Mouse (Mus musculus) large intestine, adult 2 months (tissue): ENCODE data around the gene Cmtm4. TPM values are rescaled to one million over a fixed set of nuclear protein-coding genes. Genes with fewer than 3 reads are reported as not detected.

Experiments used
- DNase-seq: peaks from one replicate; pipeline ENCODE4 v3.0.0-alpha.2; 2012; ENCODE audit warnings: low read depth, low spot score
- WGBS: fragments of 180-500 bp; shearing (Covaris S2); methylation state at CpG from one replicate; pipeline ENCODE4 v1.1.7; 2018; 5-methylcytosine and 5-hydroxymethylcytosine counted together
- polyA plus RNA-seq: library from polyadenylated mRNA; depleted of rRNA; stranded (reverse); fragments of >200 nt; gene quantifications from 2 replicates; pipeline ENCODE4 v1.2.3, GENCODE M21; 2012; rRNA removed

Gene Cmtm4
- 20.9 and 29.5 TPM in 2 replicates for polyA plus RNA-seq

DNA sequence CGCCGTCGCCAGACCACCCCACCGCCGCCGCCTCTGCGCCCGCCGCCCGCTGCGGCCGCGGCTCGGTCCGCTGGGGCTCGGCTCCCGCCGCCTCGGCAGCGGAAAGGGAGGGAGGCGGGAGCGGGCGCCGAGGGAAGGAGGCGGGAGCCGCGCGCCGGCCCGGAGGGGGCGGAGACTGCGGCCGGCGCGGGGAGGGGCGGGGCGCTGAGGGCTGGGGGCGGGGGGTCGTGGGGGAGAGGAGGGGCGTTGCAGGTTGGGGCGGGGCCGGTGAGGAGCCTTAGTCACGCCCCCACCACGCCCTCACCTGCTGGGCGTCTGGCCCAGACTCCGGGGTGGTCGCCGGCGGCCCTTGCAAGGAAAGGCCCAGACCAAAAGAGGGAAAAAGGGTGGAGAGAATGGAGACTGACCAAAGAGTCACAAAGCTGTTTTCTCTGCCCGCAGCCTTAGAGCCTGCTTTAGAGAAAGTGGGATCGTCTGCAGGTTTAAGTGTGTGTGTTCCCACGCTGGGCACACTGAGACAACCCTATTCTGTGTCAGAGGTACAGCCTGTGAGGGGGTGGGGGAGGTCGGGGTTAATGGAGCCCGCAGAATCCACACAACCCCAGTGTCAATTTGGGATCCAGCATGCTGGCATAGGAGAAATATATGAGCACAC lies at the start of gene Cmtm4:
Gene Cmtm4 (minus strand): TSS at position 105 of the 655 bp plus-strand sequence.
- DNase-seq, result no peak
- WGBS, result 1% methylated on average over 48 of the region's 54 CpGs

- DNase-seq, result no peak
- WGBS, result 70% methylated on average over 6 of the region's 6 CpGs
Measured at GRCm38 (mm10) chr8:104445248-104445647, 49.6 kb upstream of the Cmtm4 start.

- 61% methylated on average over 7 of the region's 7 CpGs for WGBS
Measured at GRCm38 (mm10) chr8:104443125-104443679, 47.6 kb upstream of the Cmtm4 start.

GRCm38 (mm10) chr8:104442299-104443124 lies 46.9 kb upstream of the Cmtm4 start, which contains the start of gene Dync1li2:
Dync1li2 (minus strand) TSS chr8:104443047.
- no peak for DNase-seq
- under 1% methylated on average over 75 of the region's 75 CpGs for WGBS

More at GRCm38 (mm10) chr8:104443125-104443679, 47.6 kb upstream of the Cmtm4 start:
- no peak for DNase-seq

GRCm38 (mm10) chr8:104441613-104442012 lies 46.0 kb upstream of the Cmtm4 start:
- 48% methylated on average over 7 of the region's 7 CpGs for WGBS
- no peak for DNase-seq

DNA sequence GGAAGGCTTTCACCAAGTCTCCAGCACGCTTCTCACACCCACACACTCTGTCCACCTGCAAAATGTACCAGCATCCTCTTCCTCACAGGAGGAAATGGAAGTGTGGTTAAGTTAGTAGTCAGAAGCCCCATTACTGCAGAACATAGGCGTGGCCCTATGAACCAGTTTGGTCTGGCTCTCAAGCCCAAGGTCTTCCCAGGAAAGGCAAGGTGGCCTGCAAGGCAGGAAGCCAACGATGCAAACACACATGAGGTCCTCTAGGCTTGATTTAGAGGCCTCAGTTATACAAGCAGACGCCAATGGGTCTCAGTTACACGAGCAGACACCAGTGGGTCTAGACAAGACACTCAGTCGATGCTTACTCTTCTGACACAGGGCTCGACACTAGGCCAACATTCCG lies 43.9 kb upstream of the Cmtm4 start:
- no peak for DNase-seq
- WGBS, result 56% methylated on average over 8 of the region's 8 CpGs

GRCm38 (mm10) chr8:104437494-104438135 lies 42.0 kb upstream of the Cmtm4 start:
- no peak for DNase-seq
- 94% methylated on average over 13 of the region's 13 CpGs for WGBS

GRCm38 (mm10) chr8:104436591-104436990 lies 41.0 kb upstream of the Cmtm4 start:
- DNase-seq, result no peak
- WGBS, result 75% methylated on average over 4 of the region's 4 CpGs

DNA sequence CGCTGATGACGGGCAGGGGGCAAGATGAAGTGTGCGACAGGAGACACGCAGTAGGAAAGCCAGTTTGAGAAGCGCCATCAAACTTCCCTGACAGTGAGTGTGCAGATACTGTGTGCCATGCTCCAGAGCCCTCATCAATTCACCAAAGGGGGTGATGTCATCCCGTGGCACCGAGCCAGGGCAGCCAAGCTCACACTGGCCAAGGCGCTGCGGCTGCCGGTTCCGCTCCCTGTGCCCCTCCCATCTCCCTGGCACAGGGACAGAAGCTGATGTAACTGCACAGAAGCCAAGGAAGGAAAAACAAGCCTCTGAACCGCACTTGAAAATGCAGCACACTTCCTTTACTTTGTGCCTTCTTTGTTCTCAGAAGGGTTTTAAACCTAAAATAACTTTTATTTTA lies 40.4 kb upstream of the Cmtm4 start:
- peak; percentile 98 for DNase-seq
- WGBS, result 9% methylated on average over 12 of the region's 12 CpGs

GRCm38 (mm10) chr8:104434826-104435354 lies 39.3 kb upstream of the Cmtm4 start:
- no peak for DNase-seq
- 82% methylated on average over 18 of the region's 18 CpGs for WGBS

GRCm38 (mm10) chr8:104434275-104434674 lies 38.7 kb upstream of the Cmtm4 start:
- DNase-seq, result no peak
- 33% methylated on average over 4 of the region's 4 CpGs for WGBS

GRCm38 (mm10) chr8:104433191-104433842 lies 37.7 kb upstream of the Cmtm4 start:
- WGBS, result 83% methylated on average over 5 of the region's 5 CpGs

DNA sequence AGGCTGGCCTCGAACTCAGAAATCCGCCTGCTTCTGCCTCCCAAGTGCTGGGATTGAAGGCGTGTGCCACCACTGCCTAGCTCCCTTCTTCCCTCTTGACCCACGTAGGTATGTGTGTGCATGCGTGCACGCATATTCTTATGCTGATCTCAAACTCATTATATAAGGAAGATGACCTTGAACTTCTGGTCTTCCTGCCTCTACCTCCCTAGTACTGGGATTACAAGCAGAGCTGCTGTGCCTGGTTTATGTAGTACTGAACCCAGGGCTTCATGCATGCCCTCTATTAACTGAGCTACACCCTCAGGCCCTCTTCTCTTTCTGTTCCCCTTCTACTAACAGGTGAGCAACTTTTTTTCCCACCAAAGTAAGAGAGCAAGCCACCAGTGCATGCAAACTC lies 37.0 kb upstream of the Cmtm4 start:
- no peak for DNase-seq

More at GRCm38 (mm10) chr8:104433191-104433842, 37.7 kb upstream of the Cmtm4 start:
- DNase-seq, result no peak

DNA sequence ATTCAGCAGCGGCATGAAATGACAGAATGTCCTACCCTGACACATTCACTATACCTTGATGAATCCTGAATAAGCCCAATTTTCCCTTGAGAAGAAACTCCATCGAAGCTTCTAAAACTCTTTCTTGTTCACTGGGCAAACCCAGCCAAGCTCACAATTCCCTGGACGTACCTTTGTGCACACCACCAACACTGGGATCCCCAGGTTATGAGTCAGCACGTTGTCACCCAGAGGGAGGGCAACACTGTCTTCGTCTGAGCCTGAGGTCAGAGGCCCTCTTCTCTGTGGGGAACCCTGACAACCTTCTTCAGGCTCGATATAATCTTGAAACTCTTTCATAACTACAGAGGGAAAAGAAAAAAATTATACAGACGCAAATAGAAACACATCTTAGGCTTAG lies 34.6 kb upstream of the Cmtm4 start:
- DNase-seq, result no peak
- WGBS, result 85% methylated on average over 7 of the region's 7 CpGs

More for the DNA sequence above, 37.0 kb upstream of the Cmtm4 start:
- WGBS, result 97% methylated on average over 6 of the region's 6 CpGs

DNA sequence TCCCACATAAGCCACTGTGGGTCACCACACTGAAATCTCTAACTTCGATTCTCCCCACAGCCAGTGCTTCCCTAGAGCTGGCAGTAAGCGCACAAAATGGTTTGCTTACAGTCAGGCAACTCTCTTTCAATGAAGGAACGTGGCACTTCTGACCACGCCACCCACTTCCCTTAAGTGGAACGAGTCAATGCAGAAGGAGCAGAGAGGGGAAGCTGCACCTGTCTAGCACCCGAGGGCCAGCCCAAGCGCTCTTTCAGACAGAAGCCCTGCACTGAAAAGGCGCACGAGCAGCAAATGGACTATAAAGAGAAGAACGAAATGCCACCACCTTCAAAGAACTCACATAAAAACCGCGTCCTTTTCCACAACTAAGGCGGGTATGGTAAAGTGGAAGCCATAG lies 32.1 kb upstream of the Cmtm4 start:
- DNase-seq, result no peak
- 81% methylated on average over 13 of the region's 13 CpGs for WGBS

DNA sequence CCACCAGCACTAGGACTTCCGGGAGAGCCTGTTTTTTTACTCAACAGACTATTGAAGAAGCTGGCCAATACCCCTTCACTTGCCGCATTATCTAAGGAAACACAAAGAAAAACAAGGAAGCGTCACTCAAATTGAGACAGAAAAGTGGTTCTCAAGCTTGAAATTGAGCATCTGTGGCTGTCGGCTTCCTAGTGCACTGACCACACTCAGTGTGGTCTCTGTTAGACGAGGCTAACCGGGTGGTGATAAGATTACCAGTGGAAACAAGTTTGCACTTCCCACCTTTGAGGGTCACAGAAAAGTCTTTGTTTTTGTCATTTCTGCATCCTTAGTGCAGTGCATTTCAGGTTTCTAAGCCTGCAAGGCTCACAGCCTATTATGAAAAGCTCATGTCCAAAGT lies 26.7 kb upstream of the Cmtm4 start:
- DNase-seq, result no peak
- 87% methylated on average over 6 of the region's 6 CpGs for WGBS

GRCm38 (mm10) chr8:104416022-104416421 lies 20.4 kb upstream of the Cmtm4 start:
- DNase-seq, result no peak
- WGBS, result 94% methylated on average over 6 of the region's 6 CpGs

GRCm38 (mm10) chr8:104414204-104414603 lies 18.6 kb upstream of the Cmtm4 start:
- 52% methylated on average over 3 of the region's 3 CpGs for WGBS
- DNase-seq, result no peak

- no peak for DNase-seq
- 51% methylated on average over 4 of the region's 4 CpGs for WGBS
Measured at GRCm38 (mm10) chr8:104413770-104414169, 18.2 kb upstream of the Cmtm4 start.
